Mouse (Mus musculus) urinary bladder, postnatal 14 days (tissue): ENCODE measurements around the gene Wipf3.

Source experiments
- DNase-seq: peaks from one replicate; pipeline ENCODE4 v3.0.0; 2021; ENCODE audit warnings: low spot score

The Wipf3 gene

GRCm38 (mm10) chr6:54432806-54433545 lies 3.6 kb downstream of the Wipf3 start:
- no peak for DNase-seq

GRCm38 (mm10) chr6:54434171-54434570 lies 4.8 kb downstream of the Wipf3 start:
- no peak for DNase-seq

- DNase-seq = no peak
These were observed 6.3 kb downstream of the Wipf3 start for GRCm38 (mm10) chr6:54435663-54436062.

DNA sequence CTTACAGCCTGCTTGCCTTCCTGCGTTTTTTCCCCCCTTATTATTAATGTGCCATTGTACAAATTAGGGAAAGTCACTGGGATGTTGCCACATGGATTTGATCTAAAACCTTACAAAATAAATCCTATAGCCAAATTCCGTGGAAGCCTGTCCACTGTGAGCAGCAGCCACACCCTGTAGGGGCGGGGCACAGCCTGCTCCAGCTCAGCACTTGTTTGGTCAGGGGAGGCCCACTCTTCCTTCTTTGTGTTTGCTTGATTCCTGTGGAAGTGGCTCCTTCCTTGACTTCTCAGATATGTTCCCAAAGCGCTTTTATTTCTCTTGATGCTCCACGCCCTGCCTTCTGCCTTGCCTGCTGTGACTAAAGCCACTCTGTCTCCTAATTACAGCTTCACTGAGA lies 6.9 kb downstream of the Wipf3 start:
- no peak for DNase-seq

GRCm38 (mm10) chr6:54438510-54438909 lies 9.1 kb downstream of the Wipf3 start:
- no peak for DNase-seq

DNA sequence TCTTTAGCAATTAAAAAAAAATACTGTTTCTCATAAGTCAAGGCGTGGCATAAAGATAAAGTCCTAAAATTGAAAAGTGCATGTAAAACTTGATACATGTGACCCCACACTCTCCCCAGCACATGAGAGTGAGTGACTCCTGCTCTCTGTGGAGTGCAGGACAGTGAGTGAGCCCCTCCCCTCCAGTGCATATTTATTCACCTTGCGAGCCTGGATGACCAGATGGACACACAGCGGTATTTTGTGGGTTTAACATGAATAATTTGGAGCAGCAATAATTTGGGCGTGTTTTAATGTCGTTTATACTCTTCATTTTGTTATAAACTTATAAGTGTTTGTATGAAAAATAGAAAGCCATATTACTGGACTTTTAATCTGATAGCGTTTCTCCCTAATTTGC lies 11.3 kb downstream of the Wipf3 start:
- no peak for DNase-seq

GRCm38 (mm10) chr6:54443657-54444056 lies 14.3 kb downstream of the Wipf3 start:
- no peak for DNase-seq

- DNase-seq = no peak
These were observed 14.7 kb downstream of the Wipf3 start for GRCm38 (mm10) chr6:54444086-54444485.

DNA sequence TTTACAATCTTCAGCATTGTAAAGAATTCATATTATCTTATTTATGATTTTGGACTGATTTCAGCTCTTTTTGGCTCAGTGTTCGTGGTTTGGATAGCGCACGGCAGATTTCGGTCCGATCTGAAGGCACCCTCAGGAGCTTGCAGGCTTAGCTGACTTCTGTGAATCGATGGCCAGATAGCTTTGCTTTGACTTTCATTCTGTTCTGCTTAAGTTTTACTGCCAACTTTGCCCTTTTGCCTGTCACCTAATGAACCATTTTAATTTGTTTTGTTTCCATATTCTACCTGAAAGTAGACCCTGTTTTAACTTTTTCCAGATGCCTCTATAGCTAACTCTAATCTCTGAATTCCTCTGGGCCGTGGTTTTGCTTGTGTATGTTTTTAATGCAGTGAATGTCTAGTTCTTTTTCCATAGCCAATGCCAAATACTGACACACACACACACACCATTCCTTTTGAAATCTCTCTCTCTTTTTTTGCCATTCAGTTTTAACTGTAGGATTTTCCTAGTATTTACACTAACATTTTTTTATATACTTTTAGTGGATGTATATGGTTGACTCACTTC lies 15.9 kb downstream of the Wipf3 start:
- no peak for DNase-seq

DNA sequence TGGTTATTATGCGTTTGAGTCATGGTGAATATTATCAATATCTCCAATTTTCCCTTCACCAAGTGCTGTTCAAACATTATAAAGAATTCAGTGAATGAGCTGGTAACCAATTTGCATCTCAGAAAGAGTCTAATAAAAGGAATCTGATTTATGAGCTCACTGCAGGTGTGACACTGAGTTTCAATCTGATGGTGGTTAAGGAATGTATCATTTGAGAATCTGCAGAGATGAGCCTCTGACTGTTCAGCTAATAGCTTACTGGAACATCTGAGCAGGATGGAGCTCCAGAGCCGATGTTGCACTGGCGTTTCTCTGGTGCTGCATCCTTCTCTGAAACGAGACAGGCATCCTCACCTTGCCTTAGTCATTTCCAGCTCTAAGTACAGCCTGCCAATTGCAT lies 17.9 kb downstream of the Wipf3 start:
- DNase-seq = no peak

DNA sequence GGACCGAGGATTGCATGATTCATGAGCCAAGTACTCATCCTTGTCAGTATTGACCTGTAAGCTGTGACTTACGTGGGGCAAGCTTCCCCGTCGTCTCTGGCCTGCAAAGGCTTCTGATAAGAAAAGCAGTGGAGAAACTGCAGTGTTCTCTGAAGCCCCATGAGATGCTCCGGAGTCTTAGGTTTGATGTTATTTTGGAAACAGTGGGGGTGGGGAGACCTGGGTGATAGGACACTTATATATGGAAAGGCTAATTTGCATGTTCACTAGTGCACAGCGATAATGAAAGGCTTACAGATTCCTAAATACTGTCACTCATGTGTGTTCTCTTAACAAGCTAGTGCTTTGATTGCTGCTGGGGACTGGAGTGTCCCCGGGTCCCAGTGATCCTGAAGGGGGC lies 30.3 kb downstream of the Wipf3 start:
- DNase-seq = no peak

- DNase-seq = no peak
These were observed 30.9 kb downstream of the Wipf3 start for GRCm38 (mm10) chr6:54460172-54460914.

GRCm38 (mm10) chr6:54460915-54461671 lies 31.7 kb downstream of the Wipf3 start:
- DNase-seq = no peak

GRCm38 (mm10) chr6:54462766-54463165 lies 33.4 kb downstream of the Wipf3 start:
- no peak for DNase-seq

GRCm38 (mm10) chr6:54463701-54464458 lies 34.5 kb downstream of the Wipf3 start:
- DNase-seq = no peak

- no peak for DNase-seq
These were observed 35.5 kb downstream of the Wipf3 start for GRCm38 (mm10) chr6:54464926-54465325.

GRCm38 (mm10) chr6:54467371-54467770 lies 38.0 kb downstream of the Wipf3 start:
- no peak for DNase-seq

DNA sequence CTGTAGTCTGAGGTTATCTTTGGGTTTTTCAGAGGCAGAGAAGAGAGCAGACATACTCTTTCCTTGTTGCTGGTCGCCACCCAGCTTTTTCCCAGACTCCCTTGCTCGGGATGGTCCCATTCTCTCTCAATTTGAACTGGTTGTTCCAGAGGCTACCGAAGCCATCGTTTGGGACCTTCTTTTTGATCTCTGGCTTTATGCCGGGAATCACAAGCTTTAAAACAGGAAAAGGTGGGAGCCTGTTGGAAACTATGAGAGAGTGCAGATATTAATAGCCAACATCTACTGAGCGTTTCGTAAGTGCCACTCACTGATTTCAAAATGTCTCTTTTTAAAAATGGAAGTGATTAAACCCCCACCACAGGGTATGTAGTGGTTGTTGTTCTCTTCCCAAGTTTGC lies 42.5 kb downstream of the Wipf3 start:
- DNase-seq = no peak

GRCm38 (mm10) chr6:54472846-54473715 lies 43.7 kb downstream of the Wipf3 start:
- DNase-seq = no peak

DNA sequence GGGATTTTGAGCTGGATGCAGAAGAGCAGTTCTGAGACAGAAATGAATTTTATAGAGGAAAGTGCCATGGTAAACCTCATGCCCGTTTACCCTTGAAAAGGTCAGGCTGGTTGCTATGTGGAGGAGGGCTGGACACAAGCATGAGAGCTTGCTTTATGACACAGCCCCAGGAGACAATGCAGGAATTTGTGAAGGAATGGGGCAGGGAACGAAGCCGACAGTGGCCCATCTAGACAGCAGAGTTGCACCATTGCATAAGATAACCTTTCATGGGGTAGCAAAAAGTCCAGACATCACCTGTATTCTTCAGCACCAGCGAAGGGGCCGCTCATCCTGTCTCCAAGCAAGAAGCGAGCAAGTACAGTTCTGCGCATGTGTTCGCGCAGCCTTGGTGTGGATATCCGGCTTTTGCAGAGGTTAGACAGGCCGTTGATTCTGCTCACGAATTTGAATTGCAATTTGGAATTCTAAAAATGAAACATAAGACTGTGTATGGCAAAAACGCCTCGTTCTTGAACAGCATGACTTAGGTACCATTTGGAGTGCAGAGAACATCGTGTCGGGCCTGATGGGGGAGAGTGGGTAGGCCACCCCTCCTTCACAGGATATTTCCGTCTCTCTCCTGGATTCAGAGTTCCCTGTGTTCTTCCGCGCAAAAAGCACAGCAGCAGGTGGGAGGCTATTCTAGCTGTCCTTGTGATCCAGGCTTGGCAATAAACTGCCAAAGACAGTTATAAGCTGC lies 46.7 kb downstream of the Wipf3 start:
- DNase-seq = no peak
